Mouse (Mus musculus) large intestine, adult 2 months (tissue): ENCODE results near the gene Unc5cl. TPM values are rescaled to one million over a fixed set of nuclear protein-coding genes. Genes with fewer than 3 reads are reported as not detected.
"Not testable (repeated sequence)": the region's sequence is repeated elsewhere in the genome, so short reads cannot be mapped to it uniquely, and the experiment has no call there.

Experiments used
- DNase-seq: peaks from one replicate; pipeline ENCODE4 v3.0.0-alpha.2; 2012; ENCODE audit warnings: low read depth, low spot score
- WGBS: fragments of 180-500 bp; shearing (Covaris S2); methylation state at CpG from one replicate; pipeline ENCODE4 v1.1.7; 2018; 5-methylcytosine and 5-hydroxymethylcytosine counted together
- polyA plus RNA-seq: library from polyadenylated mRNA; depleted of rRNA; stranded (reverse); fragments of >200 nt; gene quantifications from 2 replicates; pipeline ENCODE4 v1.2.3, GENCODE M21; 2012

Unc5cl gene
- polyA plus RNA-seq, 1 experiment = 48.7 TPM

DNA sequence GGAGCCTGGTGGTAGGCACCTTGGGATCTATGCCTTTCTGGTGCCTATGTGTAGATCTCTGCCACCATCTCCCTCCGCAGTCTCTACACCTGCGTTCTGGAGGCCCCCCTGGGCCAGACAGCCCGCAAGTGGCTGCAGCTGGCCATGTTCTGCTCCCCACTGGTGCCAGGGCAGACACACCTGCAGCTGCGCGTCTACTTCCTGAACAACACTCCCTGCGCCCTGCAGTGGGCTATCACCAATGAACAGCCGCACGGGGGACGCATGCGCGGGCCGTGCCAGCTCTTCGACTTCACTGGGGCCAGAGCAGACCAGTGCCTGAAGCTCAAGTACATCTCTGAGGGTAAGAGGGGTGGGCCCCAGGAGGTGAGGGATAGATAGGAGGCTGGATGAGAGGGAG, 7.4 kb downstream of the Unc5cl start:
- WGBS = 90% methylated on average over 13 of the region's 13 CpGs

GRCm38 (mm10) chr17:48463391-48463790, 8.7 kb downstream of the Unc5cl start:
- DNase-seq = no peak
- WGBS = 97% methylated on average over 4 of the region's 4 CpGs

More for the DNA sequence above, 7.4 kb downstream of the Unc5cl start:
- DNase-seq = no peak

GRCm38 (mm10) chr17:48466769-48467394, 12.2 kb downstream of the Unc5cl start:
- no peak for DNase-seq
- 46% methylated on average over 22 of the region's 22 CpGs for WGBS

DNA sequence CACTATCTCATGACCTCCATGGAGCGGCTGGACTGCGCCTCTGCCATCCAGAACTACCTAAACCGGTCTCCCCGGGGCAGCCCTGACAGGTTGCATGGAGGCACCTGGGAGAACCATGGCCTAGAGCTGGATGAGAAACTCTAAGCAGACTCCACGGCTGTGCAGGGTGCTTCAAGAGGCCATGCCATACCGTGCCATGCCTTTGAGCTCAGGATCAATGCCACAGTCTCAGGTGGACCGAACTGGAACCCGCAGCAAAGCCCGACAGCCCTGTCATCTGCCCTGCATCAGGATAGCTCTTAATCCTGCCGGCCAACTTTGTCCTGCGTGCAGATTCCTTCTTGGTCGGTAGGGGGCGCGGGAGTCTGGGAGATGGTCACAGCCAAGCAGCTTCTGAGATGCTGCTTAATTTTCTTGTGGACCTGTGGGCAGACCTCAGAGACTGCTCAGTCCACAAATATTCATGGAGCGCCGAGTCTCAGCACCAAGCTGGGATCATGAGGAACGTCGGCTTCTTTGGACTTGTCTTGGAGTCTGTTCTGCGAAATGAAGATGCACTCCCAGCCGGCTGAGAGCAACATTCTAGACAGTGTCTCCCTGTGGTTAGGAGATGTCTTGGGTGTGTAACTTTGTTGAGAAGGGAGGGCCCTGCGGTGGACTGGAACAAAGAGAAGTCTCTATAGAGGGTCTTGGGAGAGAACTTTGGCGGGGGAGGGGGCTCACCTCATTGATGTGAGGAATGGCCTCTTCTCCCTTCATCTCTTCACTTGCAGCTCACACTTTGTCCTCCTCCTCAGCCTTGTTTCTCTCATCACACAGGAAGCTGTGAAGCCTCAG, 12.9 kb downstream of the Unc5cl start:
- 41% methylated on average over 22 of the region's 22 CpGs for WGBS
- DNase-seq = no peak

GRCm38 (mm10) chr17:48474282-48474681, 19.6 kb downstream of the Unc5cl start:
- DNase-seq = not testable (repeated sequence)
- 78% methylated on average over 6 of the region's 6 CpGs for WGBS

- DNase-seq = no peak
- 88% methylated on average over 8 of the region's 8 CpGs for WGBS
Observed at GRCm38 (mm10) chr17:48475444-48475843, 20.7 kb downstream of the Unc5cl start.

DNA sequence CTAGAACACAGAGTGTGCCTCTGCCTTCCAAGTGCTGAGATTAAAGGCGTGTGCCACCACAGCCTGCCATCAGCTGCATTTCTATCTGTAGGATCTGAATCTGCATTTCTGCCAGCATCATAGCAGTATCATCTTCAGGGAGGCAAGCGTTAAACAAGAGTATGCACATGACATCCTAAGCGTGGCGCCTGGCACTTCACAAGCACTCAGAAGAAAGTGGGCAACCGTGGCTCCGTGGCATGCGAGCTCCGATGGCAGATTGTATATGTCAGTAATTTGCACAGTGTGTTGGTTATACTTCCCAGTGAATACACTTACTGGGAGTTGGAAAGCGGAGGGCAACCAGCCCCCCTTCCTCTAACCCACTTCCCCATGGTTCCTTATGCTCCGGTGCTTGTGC, 25.3 kb downstream of the Unc5cl start:
- no peak for DNase-seq
- 84% methylated on average over 10 of the region's 10 CpGs for WGBS

GRCm38 (mm10) chr17:48483764-48484163, 29.1 kb downstream of the Unc5cl start:
- WGBS = 83% methylated on average over 5 of the region's 5 CpGs
- no peak for DNase-seq

GRCm38 (mm10) chr17:48484191-48484590, 29.5 kb downstream of the Unc5cl start:
- 88% methylated on average over 5 of the region's 5 CpGs for WGBS
- DNase-seq = no peak

DNA sequence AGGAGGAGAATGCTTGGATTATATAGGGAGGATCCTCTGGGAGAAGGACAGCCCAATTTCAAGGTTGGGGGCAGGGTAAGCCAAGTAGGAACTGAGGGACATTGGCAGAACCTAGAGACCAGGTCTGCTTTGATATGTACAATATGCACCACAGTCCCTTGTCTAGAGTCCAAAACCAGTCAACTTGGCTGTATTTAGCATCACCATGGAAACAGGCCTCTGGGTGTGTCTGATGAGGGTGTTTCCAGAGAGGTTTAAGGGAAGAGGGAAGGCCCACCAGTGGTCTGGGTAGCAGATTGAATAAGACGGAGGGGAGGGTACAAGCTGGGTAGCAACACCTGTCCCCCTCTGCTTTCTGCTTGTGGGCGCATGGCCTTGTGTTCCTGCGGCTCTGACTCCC, 34.8 kb downstream of the Unc5cl start:
- 95% methylated on average over 3 of the region's 3 CpGs for WGBS
- no peak for DNase-seq

DNA sequence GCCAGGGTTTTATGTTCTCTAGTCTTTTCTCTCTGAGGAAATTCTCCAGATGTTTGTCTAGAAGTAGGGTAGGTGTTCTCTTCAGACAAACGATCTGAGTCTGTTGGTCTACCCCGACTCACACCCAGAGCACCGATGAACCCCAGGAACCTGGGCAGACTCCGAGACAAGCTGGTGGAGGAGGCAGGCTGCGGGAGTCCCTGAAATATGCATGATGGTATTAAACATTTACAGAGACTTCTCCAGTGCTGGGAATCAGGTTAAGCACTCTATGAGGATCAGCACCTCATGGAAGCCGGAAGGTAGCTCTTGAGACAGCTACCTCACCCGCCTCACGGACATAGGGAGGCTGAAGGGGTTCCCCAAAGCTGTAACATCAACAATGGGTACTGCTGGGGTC, 37.9 kb downstream of the Unc5cl start:
- no peak for DNase-seq
- 88% methylated on average over 8 of the region's 8 CpGs for WGBS

- WGBS = 33% methylated on average over 7 of the region's 7 CpGs
- DNase-seq = no peak
Observed at GRCm38 (mm10) chr17:48493582-48493981, 38.9 kb downstream of the Unc5cl start.

DNA sequence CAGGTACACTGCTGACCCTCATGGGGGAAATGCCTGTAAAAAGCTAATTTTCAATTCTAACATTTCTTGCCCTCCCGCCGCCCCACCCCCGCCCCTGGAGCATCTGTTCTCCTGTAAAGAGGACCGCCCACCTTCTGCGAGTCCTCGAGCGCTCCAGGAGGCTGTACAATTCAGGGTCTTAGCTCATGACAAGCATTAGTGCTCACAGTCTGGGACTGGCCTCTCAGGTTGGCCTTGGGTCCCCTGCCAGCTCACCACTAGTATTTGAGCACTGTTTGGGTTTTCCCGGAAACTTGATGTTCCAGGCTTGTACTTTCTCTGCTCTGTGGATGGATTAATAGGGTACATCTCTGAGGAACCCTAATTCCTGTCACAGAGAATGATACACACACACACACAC, 39.3 kb downstream of the Unc5cl start:
- no peak for DNase-seq
- WGBS = 79% methylated on average over 8 of the region's 8 CpGs

GRCm38 (mm10) chr17:48497986-48498385, 43.3 kb downstream of the Unc5cl start:
- DNase-seq = no peak
- 47% methylated on average over 3 of the region's 3 CpGs for WGBS

DNA sequence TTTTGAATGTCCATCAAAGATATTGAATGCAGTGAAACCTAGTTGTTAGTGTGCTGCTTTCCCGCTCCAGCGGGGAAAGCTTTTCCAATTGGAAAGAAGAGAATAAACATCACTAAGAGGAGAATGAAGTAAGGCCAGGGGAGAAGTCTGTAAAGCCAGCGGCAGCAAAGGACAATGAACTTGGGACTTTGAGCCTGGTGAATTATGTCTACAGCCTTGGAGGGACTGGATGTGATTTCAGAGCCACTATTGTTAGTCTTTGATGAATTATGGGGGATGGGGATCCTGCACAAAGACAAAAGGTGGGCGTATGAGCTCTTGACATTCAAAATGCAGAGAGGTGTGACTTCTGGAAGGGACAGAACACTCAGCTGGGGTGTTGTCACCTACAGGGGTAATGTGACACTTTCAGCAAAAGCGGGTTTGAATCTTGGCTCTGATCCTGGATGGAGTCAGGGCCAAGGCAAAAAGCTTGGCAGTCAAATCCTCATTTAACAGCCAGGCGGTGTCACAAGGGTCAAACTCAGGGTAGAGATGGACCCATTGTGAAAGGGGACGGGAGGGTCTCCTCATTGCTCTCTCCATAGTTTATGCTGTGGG, 46.2 kb downstream of the Unc5cl start:
- 36% methylated on average over 7 of the region's 7 CpGs for WGBS
- DNase-seq = peak; percentile 16

DNA sequence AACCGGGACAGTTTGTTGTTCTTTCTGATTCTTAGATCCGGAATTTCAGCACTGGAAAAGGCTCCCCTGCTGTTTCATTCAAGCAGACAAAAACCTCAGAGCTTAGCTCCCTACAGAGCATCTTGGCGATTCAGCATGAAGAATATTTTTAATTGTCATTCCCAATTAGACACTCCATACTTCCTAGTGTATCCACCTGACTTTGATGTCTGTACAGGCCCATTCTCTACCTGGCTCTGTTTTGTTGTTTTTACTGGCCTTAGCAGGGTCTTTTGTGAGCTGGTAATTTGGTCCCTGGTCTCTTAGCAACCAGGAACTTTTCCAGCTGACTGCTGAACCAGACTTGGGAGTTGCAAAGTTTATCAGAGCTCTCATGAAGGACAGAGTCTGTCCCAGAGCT, 50.3 kb downstream of the Unc5cl start:
- WGBS = 53% methylated on average over 3 of the region's 3 CpGs

DNA sequence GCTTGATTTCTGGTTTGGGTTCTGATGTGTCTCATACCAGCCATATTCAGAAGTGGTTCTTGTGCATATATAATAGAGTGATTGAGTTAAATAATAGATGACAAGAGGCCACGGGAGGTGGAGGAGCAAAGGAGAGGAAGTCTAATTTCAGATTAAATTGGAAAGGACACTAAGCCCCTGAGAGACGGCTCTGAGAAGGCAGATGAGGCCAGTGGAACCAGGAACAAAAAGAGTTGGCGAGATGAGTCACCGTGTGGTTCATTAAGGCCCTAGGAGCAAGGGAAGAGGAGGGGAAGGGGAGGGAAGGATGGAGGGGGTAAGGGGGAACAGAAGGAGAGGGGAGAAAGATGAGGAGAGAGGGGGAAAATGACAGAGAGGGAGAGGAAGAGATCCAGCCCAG, 52.3 kb downstream of the Unc5cl start:
- WGBS = 82% methylated on average over 4 of the region's 4 CpGs

More for the DNA sequence above, 50.3 kb downstream of the Unc5cl start:
- DNase-seq = no peak

DNA sequence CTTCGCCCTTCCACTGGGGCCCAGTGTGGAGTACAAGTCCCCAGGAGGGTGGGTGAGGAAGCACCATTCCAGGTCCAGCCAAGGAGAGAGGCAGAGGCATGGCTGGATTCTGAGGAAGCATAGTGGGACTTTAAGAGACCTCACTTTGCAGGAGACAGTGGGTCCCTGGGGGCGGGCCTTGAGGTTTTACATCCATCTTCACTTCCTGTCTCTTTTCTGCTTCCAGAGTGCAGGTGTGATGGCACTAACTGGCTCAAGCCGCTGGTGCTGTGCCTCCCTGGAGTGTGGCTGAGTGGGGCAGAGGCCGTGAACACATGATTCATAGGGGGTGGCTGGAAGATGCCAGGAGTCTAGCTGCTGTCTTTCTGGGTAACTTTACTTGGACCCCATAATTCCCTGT, 54.9 kb downstream of the Unc5cl start:
- WGBS = 68% methylated on average over 4 of the region's 4 CpGs
- no peak for DNase-seq

More for the DNA sequence above, 52.3 kb downstream of the Unc5cl start:
- DNase-seq = no peak

GRCm38 (mm10) chr17:48512614-48513281, 58.0 kb downstream of the Unc5cl start:
- no peak for DNase-seq
- 65% methylated on average over 18 of the region's 18 CpGs for WGBS

DNA sequence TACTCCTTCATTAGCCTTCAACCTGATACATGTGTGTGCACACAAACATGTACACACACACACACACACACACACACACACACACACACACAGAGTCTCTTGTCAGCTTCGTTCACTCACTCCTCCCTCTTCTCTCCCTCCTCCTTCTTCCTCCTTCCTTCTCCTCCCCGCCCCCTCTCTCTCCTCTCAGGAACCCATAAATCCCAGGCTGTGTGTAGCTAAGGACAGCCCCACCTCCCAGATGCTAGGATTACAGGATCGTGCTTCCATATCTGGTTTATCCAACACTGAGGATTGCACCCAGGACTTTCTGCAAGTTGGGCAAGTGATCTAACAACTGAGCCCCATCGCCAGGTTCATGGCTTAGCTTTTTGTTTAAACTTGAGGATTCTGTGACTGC, 59.9 kb downstream of the Unc5cl start:
- DNase-seq = no peak
- WGBS = 26% methylated on average over 4 of the region's 4 CpGs
